Mouse (Mus musculus): Measurements from ENCODE around the gene Arhgap24.

DNA sequence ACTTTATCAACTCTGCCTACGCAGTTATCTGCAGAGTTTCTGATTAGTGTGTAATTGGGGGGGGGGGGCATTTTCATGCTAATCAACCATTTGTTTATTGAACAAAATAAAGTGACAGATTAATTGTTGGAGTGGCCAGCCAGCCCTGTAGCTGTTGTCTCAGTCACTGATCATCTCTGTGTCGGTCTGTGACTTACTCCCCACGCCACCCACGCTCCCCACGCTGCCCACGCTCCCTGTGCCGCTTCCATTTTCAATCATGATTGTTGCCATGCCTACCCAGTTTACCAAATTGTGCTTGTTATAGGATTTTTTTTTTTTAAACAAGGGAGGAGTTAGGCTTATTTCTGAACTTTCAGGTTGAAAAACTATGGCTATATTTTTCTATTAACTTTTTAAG, 34.3 kb downstream of the Arhgap24 start:
- TF ChIP-seq CTCF (IDR thresholded peaks at IDR 0.05; ENCODE audit: extremely low read depth, insufficient read depth, insufficient read length, insufficient replicate concordance) (no peak), POLR2A (IDR thresholded peaks at IDR 0.05; ENCODE audit: low read depth, low read length) (no peak)

Measured in spleen, adult 2 months (tissue).